Mouse (Mus musculus) embryonic facial prominence, embryonic 12.5 days (tissue): ENCODE data around the gene Chka. TPM values are rescaled to one million over a fixed set of nuclear protein-coding genes. Genes with fewer than 3 reads are reported as not detected.

Experiments used
- ATAC-seq: fragments of 200-750 bp; cut with Nextera tagmentation; 2 replicates; pipeline ENCODE4 v1.8.0; 2017; ENCODE audit not compliant: insufficient number of reproducible peaks, insufficient read depth, low FRiP score, low TSS enrichment
- H3K27ac ChIP-seq: fragments of 300-500 bp; sonication (generic); 2 replicates; pipeline ENCODE4 v1.5.1; 2016; ENCODE audit warnings: mild to moderate bottlenecking
- H3K27me3 ChIP-seq: fragments of 300-500 bp; sonication (generic); 2 replicates; pipeline ENCODE4 v1.6.1; 2016; ENCODE audit warnings: mild to moderate bottlenecking, moderate library complexity
- H3K36me3 ChIP-seq: fragments of 300-500 bp; sonication (generic); 2 replicates; pipeline ENCODE4 v1.6.1; 2016; ENCODE audit warnings: mild to moderate bottlenecking
- H3K4me1 ChIP-seq: fragments of 300-500 bp; sonication (generic); 2 replicates; pipeline ENCODE4 v1.6.1; 2016
- H3K4me2 ChIP-seq: fragments of 300-500 bp; sonication (generic); replicated peaks from 2 replicates; pipeline ENCODE4 v1.6.1; 2016; ENCODE audit warnings: mild to moderate bottlenecking, moderate library complexity
- H3K4me3 ChIP-seq: fragments of 300-500 bp; sonication (generic); 2 replicates; pipeline ENCODE4 v1.5.1; 2016; ENCODE audit warnings: mild to moderate bottlenecking
- H3K9ac ChIP-seq: fragments of 300-500 bp; sonication (generic); 2 replicates; pipeline ENCODE4 v1.6.1; 2016; ENCODE audit warnings: mild to moderate bottlenecking, moderate library complexity
- H3K9me3 ChIP-seq: fragments of 300-500 bp; sonication (generic); 2 replicates; pipeline ENCODE4 v1.6.1; 2016; ENCODE audit warnings: mild to moderate bottlenecking, moderate library complexity
- WGBS: fragments of 180-500 bp; shearing (Covaris S2); methylation state at CpG from one replicate; pipeline ENCODE4 v1.1.7; 2016; 5-methylcytosine and 5-hydroxymethylcytosine counted together
- polyA plus RNA-seq: library from polyadenylated mRNA; unstranded; fragments of >200 nt; fragmentation: Nextera tagmentation; extraction: Ambion mirVana; gene quantifications from 2 replicates; pipeline ENCODE4 v1.2.1, GENCODE M21; 2016

Gene Chka
- polyA plus RNA-seq, 1 experiment from 2014 or later, result 64.2 TPM

DNA sequence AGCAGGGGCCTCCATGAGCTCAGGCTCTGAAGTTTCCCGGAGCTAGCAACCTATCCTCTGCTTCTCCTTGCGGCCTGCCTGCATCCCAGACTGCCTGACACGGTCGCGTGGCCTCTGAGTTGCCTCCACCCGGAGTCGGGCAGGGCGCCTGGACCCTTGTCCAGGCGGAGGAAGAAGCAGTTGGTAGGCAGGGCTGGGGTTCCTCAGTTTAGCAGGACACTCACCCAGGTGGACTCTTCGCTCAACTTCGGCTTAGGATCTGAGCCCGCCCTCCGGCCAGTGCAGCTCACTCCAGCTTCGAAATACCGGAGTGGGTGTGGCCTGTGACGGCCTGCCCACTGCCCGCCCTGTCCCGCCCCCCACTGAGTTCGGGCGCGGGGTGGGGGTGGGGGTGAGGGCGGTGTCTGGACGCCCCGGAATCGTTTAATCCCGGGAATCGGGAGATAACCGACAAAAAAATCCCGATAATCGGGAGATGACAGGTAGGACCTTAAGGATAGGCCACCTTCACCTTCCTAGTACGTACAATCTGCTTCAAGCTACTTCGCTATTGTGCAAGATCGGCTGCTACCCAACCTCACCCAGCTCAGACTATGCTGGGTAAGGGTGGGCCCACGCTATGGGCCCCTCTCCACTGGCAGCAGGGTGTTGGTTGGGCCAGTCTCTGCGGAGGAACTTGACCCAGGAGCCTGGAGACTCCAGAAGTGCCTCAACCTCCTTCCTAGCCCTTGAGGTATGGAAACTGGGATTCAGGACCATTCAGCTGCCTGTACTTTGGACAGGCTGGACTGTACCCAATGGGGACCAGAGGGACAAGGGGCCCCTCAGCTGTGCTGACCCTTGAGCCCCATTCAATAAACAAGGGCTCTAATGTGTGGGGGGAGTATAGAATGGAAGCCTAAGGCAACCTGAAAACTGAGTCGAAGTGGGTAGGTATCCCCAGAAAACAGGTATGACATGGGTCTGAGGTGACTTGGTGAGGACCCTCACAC is 55.5 kb downstream of the Chka start, which contains the start of gene Tcirg1:
Gene Tcirg1 (minus strand): TSS at position 339 of the 992 bp plus-strand sequence.
- peak within 1 kb of the TSS; percentile 61 for H3K9ac ChIP-seq
- peaks cover 43% of the 10 kb centered on the region for H3K36me3 ChIP-seq
- H3K4me3 ChIP-seq, result peak within 1 kb of the TSS; percentile 56
- WGBS, result 5% methylated on average over 36 of the region's 36 CpGs
- peaks cover 45% of the 10 kb centered on the region for H3K4me1 ChIP-seq
- peak; percentile 60 for ATAC-seq
- H3K27me3 ChIP-seq, result no peaks in the 10 kb centered on the region
- H3K4me2 ChIP-seq, result peak within 1 kb of the TSS; percentile 60
- H3K9me3 ChIP-seq, result no peaks in the 10 kb centered on the region
- H3K27ac ChIP-seq, result peak within 1 kb of the TSS; percentile 77

- H3K9me3 ChIP-seq, result no peaks in the 10 kb centered on the region
- ATAC-seq, result no peak
- H3K36me3 ChIP-seq, result peaks cover 33% of the 10 kb centered on the region
- no peak overlapping the region for H3K9ac ChIP-seq
- H3K4me1 ChIP-seq, result peaks cover 47% of the 10 kb centered on the region
- H3K27ac ChIP-seq, result no peak overlapping the region
- H3K4me3 ChIP-seq, result peak overlapping the region; percentile 56; the same call in 1 of the 2 replicates
- H3K4me2 ChIP-seq, result peak overlapping the region; percentile 60
- no peaks in the 10 kb centered on the region for H3K27me3 ChIP-seq
- 75% methylated on average over 8 of the region's 8 CpGs for WGBS
Observed at GRCm38 (mm10) chr19:3907876-3908660, 56.5 kb downstream of the Chka start.

GRCm38 (mm10) chr19:3910206-3910605 is 58.6 kb downstream of the Chka start:
- no peak overlapping the region for H3K9ac ChIP-seq
- 71% methylated on average over 5 of the region's 5 CpGs for WGBS

GRCm38 (mm10) chr19:3912337-3913204 is 61.0 kb downstream of the Chka start, which contains the start of gene Ndufs8:
Ndufs8 (minus strand) TSS chr19:3912774.
- H3K9ac ChIP-seq, result peak within 1 kb of the TSS; percentile 64
- peaks cover 27% of the 10 kb centered on the region for H3K36me3 ChIP-seq
- H3K4me3 ChIP-seq, result peak within 1 kb of the TSS; percentile 61
- peaks cover 23% of the 10 kb centered on the region for H3K4me1 ChIP-seq
- under 1% methylated on average over 43 of the region's 43 CpGs for WGBS
- no peaks in the 10 kb centered on the region for H3K27me3 ChIP-seq
- peak within 1 kb of the TSS; percentile 75 for H3K27ac ChIP-seq
- H3K9me3 ChIP-seq, result no peaks in the 10 kb centered on the region
- peak; percentile 93 for ATAC-seq
- peak within 1 kb of the TSS; percentile 72 for H3K4me2 ChIP-seq

More at GRCm38 (mm10) chr19:3910206-3910605, 58.6 kb downstream of the Chka start:
- no peak overlapping the region for H3K27ac ChIP-seq
- H3K4me1 ChIP-seq, result peaks cover 42% of the 10 kb centered on the region
- H3K4me3 ChIP-seq, result no peak overlapping the region
- no peak for ATAC-seq
- no peak overlapping the region for H3K4me2 ChIP-seq
- peaks cover 27% of the 10 kb centered on the region for H3K36me3 ChIP-seq
- H3K27me3 ChIP-seq, result no peaks in the 10 kb centered on the region
- no peaks in the 10 kb centered on the region for H3K9me3 ChIP-seq

- 84% methylated on average over 8 of the region's 8 CpGs for WGBS
Observed at GRCm38 (mm10) chr19:3913692-3914091, 62.1 kb downstream of the Chka start.

GRCm38 (mm10) chr19:3914535-3914934 is 63.0 kb downstream of the Chka start:
- H3K27ac ChIP-seq, result no peak overlapping the region
- H3K4me1 ChIP-seq, result peaks cover 17% of the 10 kb centered on the region
- no peak overlapping the region for H3K9ac ChIP-seq
- H3K36me3 ChIP-seq, result peaks cover 11% of the 10 kb centered on the region
- no peaks in the 10 kb centered on the region for H3K27me3 ChIP-seq
- WGBS, result 96% methylated on average over 5 of the region's 5 CpGs
- H3K4me3 ChIP-seq, result no peak overlapping the region
- ATAC-seq, result no peak
- no peaks in the 10 kb centered on the region for H3K9me3 ChIP-seq
- no peak overlapping the region for H3K4me2 ChIP-seq

More at GRCm38 (mm10) chr19:3913692-3914091, 62.1 kb downstream of the Chka start:
- Histone ChIP-seq H3K4me2 (peak overlapping the region; percentile 68), H3K9ac (peak overlapping the region; percentile 54), H3K4me3 (peak overlapping the region; percentile 61), H3K27ac (peak overlapping the region; percentile 66; the same call in 1 of the 2 replicates), H3K27me3 (no peaks in the 10 kb centered on the region), H3K4me1 (peaks cover 17% of the 10 kb centered on the region), H3K9me3 (no peaks in the 10 kb centered on the region), H3K36me3 (peaks cover 20% of the 10 kb centered on the region)
- ATAC-seq, result no peak

DNA sequence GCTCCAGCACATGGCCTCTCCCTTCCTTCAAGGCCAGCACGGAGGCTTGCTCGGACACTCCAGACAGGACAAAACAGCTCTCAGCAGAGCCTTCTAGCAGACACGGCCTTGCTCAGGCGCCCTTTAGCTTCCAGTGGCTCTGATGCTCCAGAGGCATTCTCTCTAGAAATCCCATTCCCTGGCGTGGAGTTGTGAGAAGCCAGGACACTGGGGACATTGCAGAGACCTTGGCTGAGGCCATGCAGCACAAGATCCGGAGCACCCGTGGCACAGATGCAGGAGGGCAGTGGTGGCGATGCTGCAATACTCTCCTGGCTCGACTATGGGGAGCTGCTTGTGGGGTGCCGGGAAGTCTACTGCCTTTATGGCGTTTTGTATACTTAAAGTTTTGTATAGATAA is 65.2 kb downstream of the Chka start:
- ATAC-seq, result no peak
- Histone ChIP-seq H3K36me3 (no peaks in the 10 kb centered on the region), H3K9me3 (no peaks in the 10 kb centered on the region), H3K27me3 (no peaks in the 10 kb centered on the region), H3K4me3 (no peak overlapping the region), H3K27ac (no peak overlapping the region), H3K4me2 (no peak overlapping the region), H3K4me1 (peaks cover 14% of the 10 kb centered on the region), H3K9ac (no peak overlapping the region)
- WGBS, result 79% methylated on average over 11 of the region's 11 CpGs

DNA sequence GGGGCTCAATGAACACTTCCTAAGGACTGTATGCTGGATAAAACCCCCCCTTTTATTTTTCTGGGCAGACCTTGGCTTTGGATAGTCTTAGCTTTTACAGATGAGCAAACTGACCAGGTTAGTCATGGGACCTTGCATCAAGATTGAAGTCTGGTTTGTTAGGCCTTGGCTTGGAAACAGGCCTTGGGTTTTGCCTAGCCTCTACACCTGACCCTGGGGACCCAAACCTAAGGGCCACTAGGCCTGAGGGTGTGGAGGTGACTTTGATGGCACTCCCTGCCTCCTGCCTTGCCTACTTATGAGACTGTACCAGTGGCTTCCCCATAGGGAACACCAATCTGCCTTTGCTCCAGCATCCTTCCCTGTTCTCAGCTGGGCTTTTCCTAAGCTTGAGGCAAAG is 68.4 kb downstream of the Chka start:
- H3K36me3 ChIP-seq, result no peaks in the 10 kb centered on the region
- no peak overlapping the region for H3K4me2 ChIP-seq
- ATAC-seq, result no peak
- H3K4me1 ChIP-seq, result no peaks in the 10 kb centered on the region
- H3K27ac ChIP-seq, result no peak overlapping the region
- no peak overlapping the region for H3K9ac ChIP-seq
- H3K27me3 ChIP-seq, result no peaks in the 10 kb centered on the region
- H3K9me3 ChIP-seq, result no peaks in the 10 kb centered on the region
- H3K4me3 ChIP-seq, result no peak overlapping the region

GRCm38 (mm10) chr19:3922661-3923371 is 71.2 kb downstream of the Chka start:
- no peak for ATAC-seq
- no peaks in the 10 kb centered on the region for H3K36me3 ChIP-seq
- no peak overlapping the region for H3K4me2 ChIP-seq
- H3K27me3 ChIP-seq, result no peaks in the 10 kb centered on the region
- H3K9ac ChIP-seq, result no peak overlapping the region
- H3K9me3 ChIP-seq, result no peaks in the 10 kb centered on the region
- H3K27ac ChIP-seq, result no peak overlapping the region
- WGBS, result 47% methylated on average over 10 of the region's 10 CpGs
- H3K4me3 ChIP-seq, result no peak overlapping the region
- no peaks in the 10 kb centered on the region for H3K4me1 ChIP-seq

DNA sequence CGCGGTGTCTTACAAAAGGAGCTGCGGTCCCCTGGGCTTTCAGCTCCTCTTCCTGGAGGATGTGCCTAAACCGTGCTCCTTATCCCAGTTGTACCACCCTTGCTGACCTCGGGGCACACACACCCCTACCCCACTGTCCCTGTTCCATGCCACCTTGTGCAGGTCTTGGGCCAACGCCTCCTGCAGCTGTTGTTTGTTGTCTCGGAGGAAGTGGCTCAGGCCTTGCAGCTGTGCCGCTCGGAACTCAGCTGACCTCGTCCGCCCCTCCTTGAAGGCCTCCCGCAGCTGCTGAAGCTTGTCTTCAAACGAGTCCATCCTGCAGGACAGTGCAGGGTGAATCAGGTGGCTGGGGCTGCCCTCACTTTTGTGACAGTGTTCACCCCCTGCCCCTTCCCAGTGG is 72.0 kb downstream of the Chka start:
- Histone ChIP-seq H3K9me3 (no peaks in the 10 kb centered on the region), H3K4me2 (no peak overlapping the region), H3K4me3 (no peak overlapping the region), H3K27me3 (no peaks in the 10 kb centered on the region), H3K9ac (no peak overlapping the region), H3K4me1 (no peaks in the 10 kb centered on the region), H3K27ac (no peak overlapping the region), H3K36me3 (no peaks in the 10 kb centered on the region)
- no peak for ATAC-seq
- WGBS, result 48% methylated on average over 13 of the region's 13 CpGs
